16 mouse cellular contexts compared by ENCODE assay signal in genomic region chr9:13704917-13705316, GRCm38 (mm10).
"Had no signal": no experiment of that assay in that cellular context is flagged by ENCODE, and none has a peak within 500 bp of the region (broad histone marks: within the 10 kb centered on the region; RNA-seq: fewer than 3 reads in every experiment).

No protein-coding gene starts in this region.

- H3K4me2 ChIP-seq: lung, embryonic 14.5 days; midbrain, embryonic 12.5 days; neural tube, embryonic 13.5 days; neural tube, embryonic 15.5 days had no signal

- ATAC-seq: midbrain, embryonic 16.5 days had no signal

- H3K9ac ChIP-seq: lung, embryonic 14.5 days; midbrain, embryonic 12.5 days; neural tube, embryonic 13.5 days; neural tube, embryonic 15.5 days had no signal

- H3K9me3 ChIP-seq: midbrain, embryonic 10.5 days; midbrain, embryonic 12.5 days; neural tube, embryonic 13.5 days; neural tube, embryonic 15.5 days had no signal

- H3K27me3 ChIP-seq: midbrain, embryonic 12.5 days; neural tube, embryonic 13.5 days; neural tube, embryonic 15.5 days had no signal

- H3K4me1 ChIP-seq: neural tube, embryonic 13.5 days; neural tube, embryonic 15.5 days had no signal

- DNase-seq: lung, adult 18-20 months; lung, embryonic 14.5 days; lung, postnatal 10 days; lung, postnatal 4 days; midbrain, embryonic 14.5 days; right cerebral cortex, postnatal 14 days; spleen, adult 18-20 months; thymus, adult 18-20 months; thymus, postnatal 14 days; thymus, postnatal 36 days had no signal

- H3K27ac ChIP-seq: midbrain, embryonic 10.5 days; midbrain, embryonic 12.5 days; neural tube, embryonic 13.5 days; neural tube, embryonic 15.5 days had no signal

- H3K4me3 ChIP-seq: midbrain, embryonic 10.5 days; midbrain, embryonic 12.5 days; myocyte; neural tube, embryonic 13.5 days; neural tube, embryonic 15.5 days had no signal
